Mouse (Mus musculus): ENCODE measurements around the gene Pdcd1lg2.

- TF ChIP-seq POLR2A (IDR thresholded peaks at IDR 0.05; ENCODE audit: control insufficient read depth in 1 of 2, insufficient read depth in 1 of 2, low read depth in 1 of 2, low read length in 2 of 2, poor library complexity in 1 of 2) (no peak), RCOR1 (IDR thresholded peaks at IDR 0.05; ENCODE audit: low read depth, low read length) (no peak), HCFC1 (IDR thresholded peaks at IDR 0.05; ENCODE audit: low read depth, low read length) (no peak), ZKSCAN1 (IDR thresholded peaks at IDR 0.05; ENCODE audit: low read depth, low read length) (no peak), MAX (IDR thresholded peaks at IDR 0.05; ENCODE audit: low read length) (no peak), MAFK (IDR thresholded peaks at IDR 0.05; ENCODE audit: borderline replicate concordance, low read depth, low read length) (no peak), E2F4 (IDR thresholded peaks at IDR 0.05; ENCODE audit: borderline replicate concordance, low read depth, low read length) (no peak), GATA1 (IDR thresholded peaks at IDR 0.05; ENCODE audit: low read depth, low read length) (no peak), CTCF (IDR thresholded peaks at IDR 0.05 in 2 of 3, conservative IDR thresholded peaks at IDR 0.05 in 1 of 3; ENCODE audit: control insufficient read depth in 1 of 3, insufficient read depth in 1 of 3, low read depth in 2 of 3, low read length in 3 of 3, poor library complexity in 1 of 3, severe bottlenecking in 1 of 3) (no peak), RAD21 (IDR thresholded peaks at IDR 0.05; ENCODE audit: low read depth, low read length) (no peak), MAZ (IDR thresholded peaks at IDR 0.05; ENCODE audit: low read depth, low read length) (no peak), MEF2A (IDR thresholded peaks at IDR 0.05; ENCODE audit: extremely low read depth, insufficient replicate concordance, low read depth, low read length, poor library complexity, severe bottlenecking) (no peak), CHD1 (IDR thresholded peaks at IDR 0.05; ENCODE audit: low read depth, low read length) (no peak)
These were observed 35.8 kb upstream of the Pdcd1lg2 start for GRCm38 (mm10) chr19:29374947-29375346.

All from MEL (cell line).